Mouse (Mus musculus) c-Kit-positive CD71-negative TER-119-negative erythroid progenitor cells, embryonic 14.5 days (primary cell): ENCODE data around the gene Klf3.

Experiments
- DNase-seq: peaks from one replicate; pipeline ENCODE4 v3.0.0-alpha.2; 2013; ENCODE audit warnings: low read depth

Gene Klf3

GRCm38 (mm10) chr5:64802795-64803719 is at the start of gene Klf3:
Klf3 (plus strand) TSS chr5:64803388.
- peak; percentile 85 for DNase-seq

GRCm38 (mm10) chr5:64762295-64762694 is 40.9 kb upstream of the Klf3 start:
- no peak for DNase-seq

- no peak for DNase-seq
Observed at GRCm38 (mm10) chr5:64764452-64764851, 38.7 kb upstream of the Klf3 start.

- DNase-seq: no peak
Observed at GRCm38 (mm10) chr5:64765765-64766164, 37.4 kb upstream of the Klf3 start.

- DNase-seq: no peak
Observed at GRCm38 (mm10) chr5:64766626-64767025, 36.6 kb upstream of the Klf3 start.

- no peak for DNase-seq
Observed at GRCm38 (mm10) chr5:64771619-64772018, 31.6 kb upstream of the Klf3 start.

- no peak for DNase-seq
Observed at GRCm38 (mm10) chr5:64778211-64778610, 25.0 kb upstream of the Klf3 start.

- DNase-seq: no peak
Observed at GRCm38 (mm10) chr5:64779285-64779684, 23.9 kb upstream of the Klf3 start.

- no peak for DNase-seq
Observed at GRCm38 (mm10) chr5:64780778-64781177, 22.4 kb upstream of the Klf3 start.

- no peak for DNase-seq
Observed at GRCm38 (mm10) chr5:64788175-64788574, 15.0 kb upstream of the Klf3 start.

GRCm38 (mm10) chr5:64798209-64798608 is 5.0 kb upstream of the Klf3 start:
- DNase-seq: no peak

- DNase-seq: no peak
Observed at GRCm38 (mm10) chr5:64801545-64801944, 1.6 kb upstream of the Klf3 start.

GRCm38 (mm10) chr5:64802143-64802542 is 1.0 kb upstream of the Klf3 start:
- no peak for DNase-seq

- no peak for DNase-seq
Observed at GRCm38 (mm10) chr5:64803720-64804462, 703 bp downstream of the Klf3 start.

GRCm38 (mm10) chr5:64805131-64805872 is 2.1 kb downstream of the Klf3 start:
- no peak for DNase-seq

- DNase-seq: peak; percentile 72
Observed at GRCm38 (mm10) chr5:64805873-64806505, 2.8 kb downstream of the Klf3 start.

GRCm38 (mm10) chr5:64806600-64806999 is 3.4 kb downstream of the Klf3 start:
- DNase-seq: no peak

GRCm38 (mm10) chr5:64807159-64807558 is 4.0 kb downstream of the Klf3 start:
- DNase-seq: no peak

- no peak for DNase-seq
Observed at GRCm38 (mm10) chr5:64807603-64808002, 4.4 kb downstream of the Klf3 start.

- DNase-seq: no peak
Observed at GRCm38 (mm10) chr5:64808106-64809010, 5.2 kb downstream of the Klf3 start.

- no peak for DNase-seq
Observed at GRCm38 (mm10) chr5:64809257-64809656, 6.1 kb downstream of the Klf3 start.
